Mouse (Mus musculus): ENCODE measurements around the gene Tmem106c. TPM values are rescaled to one million over a fixed set of nuclear protein-coding genes. Genes with fewer than 3 reads are reported as not detected.

The Tmem106c gene
- total RNA-seq, 2 experiments from 2014 or later: 14.9 to 16.3 TPM

Other genes with a start within 250 kb of the Tmem106c start
- gene Endou, start 232.9 kb upstream of the Tmem106c start, total RNA-seq (2021): under 1 TPM; 0.94 to 0.97 TPM
- 10 to 100 TPM; 28.9 to 36.7 TPM for gene Rapgef3, start 196.2 kb upstream of the Tmem106c start, total RNA-seq (2021)
- gene Slc48a1, start 185.7 kb upstream of the Tmem106c start, total RNA-seq (2021): 100 to 1,000 TPM; 157 to 169 TPM
- 10 to 100 TPM; 23.7 to 25.9 TPM for gene Hdac7, start 119.7 kb upstream of the Tmem106c start, total RNA-seq (2021)
- gene Vdr, start 53.6 kb upstream of the Tmem106c start, total RNA-seq (2021): under 1 TPM; 0.13 TPM
- under 1 TPM; 0.57 to 0.97 TPM for gene Col2a1, start 40.5 kb downstream of the Tmem106c start, total RNA-seq (2021)
- 100 to 1,000 TPM; 349 to 369 TPM for gene Pfkm, start 128.4 kb downstream of the Tmem106c start, total RNA-seq (2021)
- gene Senp1, start 129.5 kb downstream of the Tmem106c start, total RNA-seq (2021): 10 to 100 TPM; 11.8 to 13.7 TPM
- 10 to 100 TPM; 43.4 to 45.4 TPM for gene Asb8, start 201.4 kb downstream of the Tmem106c start, total RNA-seq (2021)
- 10 to 100 TPM; 28.3 TPM for gene Ccdc184, start 203.0 kb downstream of the Tmem106c start, total RNA-seq (2021)
- not detected for gene Olfr288, start 231.3 kb downstream of the Tmem106c start, total RNA-seq (2021)

All from left cerebral cortex, postnatal 14 days (tissue).